Mouse (Mus musculus): ENCODE data around the gene Aspdh.

Aspdh gene

DNA sequence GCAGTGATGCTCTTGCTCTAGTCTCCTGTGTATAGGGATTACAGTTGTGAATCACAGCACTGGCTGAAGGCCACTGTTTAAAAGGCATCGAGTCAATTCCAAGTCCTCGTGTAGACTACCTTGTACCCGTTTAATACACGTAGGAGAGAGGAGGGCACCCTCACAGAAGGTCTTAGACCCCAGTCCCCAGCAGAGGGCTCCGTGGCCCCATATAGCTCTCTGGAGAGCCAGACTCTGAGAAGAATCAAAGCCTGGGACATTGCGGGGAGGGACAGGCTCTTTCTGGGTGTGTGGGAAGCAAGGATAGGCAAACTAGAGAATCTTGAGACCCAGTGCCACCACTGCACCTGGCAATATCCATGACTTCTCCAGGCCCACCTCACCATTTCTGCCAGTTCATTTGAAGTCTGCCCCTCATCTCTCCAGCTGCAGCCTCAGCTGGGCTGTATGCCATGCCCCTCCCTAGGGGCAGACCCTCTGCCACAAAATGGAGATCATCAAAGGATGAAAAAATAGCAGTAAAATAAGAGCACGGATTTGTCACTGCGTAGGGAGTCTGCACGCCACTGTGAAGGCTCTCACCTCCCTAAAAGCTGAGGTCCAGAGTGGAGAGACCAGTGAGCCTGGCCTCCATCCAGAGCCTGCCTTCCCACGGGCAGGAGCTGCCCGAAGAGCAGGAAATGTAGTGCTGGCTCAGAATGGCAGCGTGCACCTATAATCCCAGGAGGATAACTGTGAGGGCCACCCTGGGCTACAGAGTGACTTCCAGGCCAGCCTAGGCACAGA lies 18.9 kb upstream of the Aspdh start:
- DNase-seq (ENCODE audit: low spot score), result no peak

DNA sequence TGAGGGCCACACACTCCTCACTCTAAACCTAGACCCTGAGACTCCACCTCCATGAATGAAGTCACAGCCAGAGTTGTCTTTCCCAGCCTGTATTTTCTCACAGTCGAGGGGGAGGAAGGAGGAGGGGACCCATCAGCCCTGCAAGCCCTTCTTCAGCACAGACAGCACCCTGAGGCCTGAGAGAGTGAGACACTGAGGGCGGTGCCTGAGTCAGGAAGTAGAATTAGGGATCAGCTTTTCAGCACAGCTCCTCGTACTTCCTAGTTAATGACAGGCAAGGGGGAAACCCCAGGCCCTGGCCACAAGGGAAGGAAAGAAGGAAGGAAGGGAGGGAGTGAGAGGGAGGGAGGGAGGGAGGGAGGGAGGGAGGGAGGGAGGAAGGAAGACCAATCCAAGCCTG lies 11.9 kb upstream of the Aspdh start:
- no peak for DNase-seq (ENCODE audit: low spot score)

DNA sequence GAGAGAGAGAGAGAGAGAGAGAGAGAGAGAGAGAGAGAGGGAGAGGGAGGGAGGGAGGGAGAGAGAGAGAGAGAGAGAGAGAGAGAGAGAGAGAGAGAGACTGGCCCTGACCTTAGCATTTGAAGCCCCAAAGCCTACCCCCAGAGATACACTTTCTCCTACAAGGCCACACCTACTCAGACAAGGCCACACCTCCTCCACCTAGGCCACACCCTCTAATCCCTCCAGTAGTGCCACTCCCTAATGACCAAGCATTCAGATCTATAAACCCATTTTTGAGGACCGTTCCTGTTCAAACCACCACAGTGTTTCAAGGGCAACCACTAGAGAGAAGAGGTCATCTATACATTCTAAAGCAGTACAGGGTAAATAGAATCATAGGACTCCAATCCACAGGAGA lies 8.9 kb upstream of the Aspdh start:
- no peak for DNase-seq (ENCODE audit: low spot score)

DNA sequence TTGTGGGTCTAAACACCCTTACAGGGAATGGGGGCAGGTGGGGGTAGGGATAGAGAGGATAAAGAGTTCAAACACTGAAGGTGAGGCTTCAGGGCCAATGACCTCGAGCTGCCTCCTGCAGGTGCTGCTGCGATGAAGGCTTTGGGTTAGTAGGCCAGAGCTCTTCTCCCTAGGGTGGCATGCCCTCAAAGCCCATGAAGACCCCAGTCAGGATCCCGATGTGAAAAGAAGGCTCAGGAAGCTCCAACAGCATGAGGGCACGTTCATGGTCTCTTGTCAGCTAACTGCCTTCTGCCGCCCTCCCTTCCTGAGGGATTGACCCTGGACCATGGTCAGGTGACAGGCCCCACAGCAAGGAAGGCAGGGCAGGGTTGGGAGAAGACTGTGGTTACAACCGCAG lies 5.1 kb upstream of the Aspdh start:
- no peak for DNase-seq (ENCODE audit: low spot score)

DNA sequence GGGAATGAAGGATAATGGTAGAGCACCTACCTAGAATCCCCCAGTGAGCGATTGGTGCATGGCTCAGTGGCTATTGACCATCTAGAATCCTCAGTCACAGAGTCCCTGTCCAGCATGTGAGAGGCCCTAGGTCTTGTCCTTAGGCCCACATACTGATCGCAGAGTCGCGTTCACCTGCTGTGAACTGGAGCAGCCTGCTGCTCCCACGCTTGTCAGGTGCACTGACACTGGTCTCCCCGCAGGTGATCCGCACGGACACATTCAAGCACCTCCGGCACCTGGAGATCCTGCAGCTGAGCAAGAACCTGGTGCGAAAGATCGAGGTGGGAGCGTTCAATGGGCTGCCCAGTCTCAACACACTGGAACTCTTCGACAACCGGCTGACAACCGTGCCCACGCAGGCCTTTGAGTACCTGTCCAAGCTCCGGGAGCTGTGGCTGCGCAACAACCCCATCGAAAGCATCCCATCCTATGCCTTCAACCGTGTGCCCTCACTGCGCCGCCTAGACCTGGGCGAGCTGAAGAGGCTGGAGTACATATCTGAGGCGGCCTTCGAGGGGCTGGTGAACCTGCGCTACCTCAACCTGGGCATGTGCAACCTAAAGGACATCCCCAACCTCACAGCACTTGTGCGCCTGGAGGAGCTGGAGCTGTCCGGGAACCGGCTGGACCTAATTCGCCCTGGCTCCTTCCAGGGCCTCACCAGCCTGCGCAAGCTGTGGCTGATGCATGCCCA lies 4.3 kb upstream of the Aspdh start:
- DNase-seq (ENCODE audit: low spot score), result no peak

DNA sequence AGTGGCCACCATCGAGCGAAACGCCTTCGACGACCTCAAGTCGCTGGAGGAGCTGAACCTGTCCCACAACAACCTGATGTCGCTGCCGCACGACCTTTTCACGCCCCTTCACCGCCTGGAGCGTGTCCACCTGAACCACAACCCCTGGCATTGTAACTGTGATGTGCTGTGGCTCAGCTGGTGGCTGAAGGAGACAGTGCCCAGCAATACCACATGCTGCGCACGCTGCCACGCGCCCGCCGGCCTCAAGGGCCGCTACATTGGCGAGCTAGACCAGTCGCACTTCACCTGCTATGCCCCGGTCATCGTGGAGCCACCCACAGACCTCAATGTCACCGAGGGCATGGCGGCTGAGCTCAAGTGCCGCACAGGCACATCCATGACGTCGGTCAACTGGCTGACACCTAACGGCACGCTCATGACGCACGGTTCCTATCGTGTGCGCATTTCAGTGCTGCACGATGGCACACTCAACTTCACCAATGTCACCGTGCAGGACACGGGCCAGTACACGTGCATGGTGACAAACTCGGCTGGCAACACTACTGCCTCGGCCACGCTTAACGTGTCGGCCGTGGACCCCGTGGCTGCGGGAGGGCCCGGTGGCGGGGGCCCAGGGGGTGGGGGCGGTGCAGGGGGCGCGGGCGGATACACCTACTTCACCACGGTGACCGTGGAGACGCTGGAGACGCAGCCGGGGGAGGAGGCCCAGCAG lies 3.5 kb upstream of the Aspdh start:
- DNase-seq (ENCODE audit: low spot score), result no peak

DNA sequence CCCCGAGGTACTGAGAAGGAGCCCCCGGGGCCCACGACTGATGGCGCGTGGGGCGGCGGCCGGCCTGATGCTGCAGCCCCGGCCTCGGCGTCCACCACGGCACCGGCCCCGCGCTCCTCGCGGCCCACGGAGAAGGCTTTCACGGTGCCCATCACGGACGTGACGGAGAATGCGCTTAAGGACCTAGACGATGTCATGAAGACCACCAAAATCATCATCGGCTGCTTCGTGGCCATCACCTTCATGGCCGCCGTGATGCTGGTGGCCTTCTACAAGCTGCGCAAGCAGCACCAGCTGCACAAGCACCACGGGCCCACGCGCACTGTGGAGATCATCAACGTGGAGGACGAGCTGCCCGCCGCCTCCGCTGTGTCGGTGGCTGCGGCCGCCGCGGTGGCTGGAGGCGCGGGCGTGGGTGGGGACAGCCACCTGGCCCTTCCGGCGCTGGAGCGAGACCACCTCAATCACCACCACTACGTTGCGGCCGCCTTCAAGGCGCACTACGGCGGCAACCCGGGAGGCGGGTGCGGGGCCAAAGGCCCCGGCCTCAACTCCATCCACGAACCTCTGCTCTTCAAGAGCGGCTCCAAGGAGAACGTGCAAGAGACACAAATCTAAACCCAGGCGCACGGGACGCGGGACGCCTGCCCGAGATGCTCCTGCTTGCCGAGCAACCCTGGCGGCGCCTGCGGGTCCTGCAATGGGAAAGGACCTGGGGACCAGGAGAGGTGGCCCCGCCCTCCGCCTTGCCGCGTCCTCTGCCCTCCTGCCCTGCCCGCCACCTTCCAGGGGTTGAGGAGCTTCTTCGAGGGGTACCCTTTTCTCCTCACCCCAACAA lies 2.8 kb upstream of the Aspdh start:
- DNase-seq (ENCODE audit: low spot score), result no peak

DNA sequence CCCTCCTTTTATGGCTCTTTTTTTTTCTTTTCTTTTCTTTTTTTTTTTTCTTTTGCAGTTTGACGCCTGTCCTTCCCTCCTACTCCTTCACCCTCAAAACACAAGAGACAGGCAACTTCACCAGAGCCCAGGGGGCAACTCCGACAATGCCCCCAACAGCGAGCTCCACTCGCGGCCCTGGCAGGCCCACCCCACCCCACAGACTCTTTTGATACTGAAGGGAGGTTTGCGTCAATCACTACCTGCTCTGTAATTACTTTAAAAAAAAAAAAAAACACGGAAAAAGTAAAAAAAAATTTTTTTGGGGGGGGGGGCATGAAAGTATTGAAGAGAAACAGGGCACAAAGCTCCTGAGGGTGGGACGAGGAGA lies 2.1 kb upstream of the Aspdh start:
- no peak for DNase-seq (ENCODE audit: low spot score)

DNA sequence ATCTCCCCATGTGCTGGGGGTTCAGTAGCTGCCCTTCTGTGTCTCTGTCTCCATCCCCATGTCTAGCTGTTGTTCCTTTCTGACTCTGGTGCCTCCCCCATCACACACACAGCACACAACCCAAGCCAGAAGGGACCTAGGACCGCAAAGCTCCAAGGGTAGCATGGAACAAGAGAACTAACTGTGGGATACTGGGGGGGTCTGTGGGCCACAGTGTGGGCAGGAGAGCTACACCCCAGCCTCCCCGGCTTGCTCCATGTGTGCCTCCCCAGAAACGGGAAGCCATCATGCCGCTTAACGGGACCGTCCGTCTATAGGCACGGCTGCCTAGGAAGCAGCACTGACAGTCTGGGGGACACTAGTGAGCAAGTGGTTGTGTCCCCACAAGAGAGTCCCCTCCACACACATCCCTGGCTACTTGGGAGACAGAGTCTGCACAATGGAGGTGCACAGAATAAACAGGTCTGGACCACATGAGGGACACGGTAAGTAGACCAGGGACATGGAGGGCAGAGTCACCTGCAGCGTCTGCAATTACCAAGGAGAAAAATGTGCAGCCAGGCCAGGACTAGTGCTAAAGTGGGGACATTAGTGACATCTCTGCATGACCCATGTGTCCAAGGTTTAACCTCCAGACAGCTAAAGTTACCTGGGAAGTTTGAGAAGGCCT lies 1.5 kb upstream of the Aspdh start:
- DNase-seq (ENCODE audit: low spot score), result no peak

DNA sequence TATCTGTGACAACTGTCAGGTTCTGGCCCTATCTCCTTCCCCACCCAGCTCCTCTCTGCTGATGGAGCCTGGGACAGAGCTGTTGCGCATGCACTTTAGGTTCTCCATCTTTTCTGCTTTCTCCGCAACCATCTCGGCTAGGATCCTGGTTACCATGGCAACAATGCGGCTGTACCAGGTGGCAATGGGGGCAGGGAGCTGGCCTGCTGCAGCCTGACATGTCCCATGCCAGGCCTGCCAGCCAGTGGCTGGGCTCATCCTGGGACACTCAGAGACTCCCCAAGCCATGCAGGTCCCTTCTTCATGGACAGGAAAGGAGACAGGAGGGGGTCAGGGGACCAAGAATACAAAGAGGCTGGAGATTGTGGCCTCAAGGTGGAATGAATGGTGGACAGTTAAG lies 680 bp upstream of the Aspdh start:
- DNase-seq (ENCODE audit: low spot score), result no peak

DNA sequence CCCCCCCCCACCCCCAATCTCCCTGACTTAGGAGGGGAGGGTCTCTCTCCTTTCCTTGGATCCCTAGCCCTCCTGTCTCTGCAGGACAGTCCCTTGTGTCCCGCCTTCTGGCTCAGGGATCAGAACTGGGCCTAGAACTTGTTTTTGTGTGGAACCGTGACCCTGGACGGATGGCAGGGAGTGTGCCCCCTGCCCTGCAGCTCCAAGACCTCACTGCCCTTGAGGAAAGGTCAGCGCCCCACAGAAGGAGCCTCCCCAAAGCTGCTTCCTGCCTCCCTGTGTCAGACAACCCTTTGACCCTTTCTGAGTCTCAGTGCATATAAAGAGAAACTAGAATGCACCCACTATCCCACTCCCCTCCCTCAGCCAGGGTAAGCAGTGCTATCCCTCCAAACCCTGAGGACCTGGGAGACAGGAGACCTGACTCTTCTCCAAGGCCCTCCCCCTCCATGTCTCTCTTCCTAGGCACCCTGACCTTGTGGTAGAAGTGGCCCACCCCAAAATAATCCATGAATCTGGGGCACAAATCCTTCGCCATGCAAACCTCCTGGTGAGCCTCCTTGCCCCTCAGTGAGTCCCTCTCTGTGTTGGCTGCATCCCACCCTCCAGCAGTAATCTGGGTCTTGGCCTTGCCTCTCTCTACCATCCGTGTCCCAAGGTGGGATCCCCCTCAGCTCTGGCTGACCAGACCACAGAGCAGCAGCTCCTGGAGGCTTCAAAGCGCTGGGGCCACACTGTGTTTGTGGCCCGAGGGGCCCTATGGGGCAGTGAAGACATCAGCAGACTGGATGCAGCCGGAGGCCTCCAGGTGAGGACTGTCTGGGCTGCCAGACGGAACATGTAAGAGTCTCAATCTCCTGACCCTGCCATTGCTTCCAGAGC lies 1.1 kb downstream of the Aspdh start:
- DNase-seq (ENCODE audit: low spot score), result no peak

DNA sequence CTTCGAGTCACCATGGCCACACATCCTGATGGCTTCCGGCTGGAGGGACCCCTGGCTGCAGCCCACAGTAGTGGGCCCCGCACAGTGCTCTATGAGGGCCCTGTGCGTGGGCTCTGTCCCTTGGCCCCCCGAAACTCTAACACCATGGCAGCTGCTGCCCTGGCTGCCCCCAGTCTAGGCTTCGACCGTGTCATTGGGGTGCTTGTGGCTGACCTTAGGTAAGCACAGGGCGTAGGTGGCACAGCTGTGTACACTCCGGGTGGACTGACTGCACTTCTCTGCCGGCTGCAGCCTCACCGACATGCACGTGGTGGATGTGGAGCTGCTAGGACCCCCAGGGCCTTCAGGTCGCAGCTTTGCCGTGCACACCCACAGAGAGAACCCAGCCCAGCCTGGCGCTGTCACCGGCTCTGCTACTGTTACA lies 1.7 kb downstream of the Aspdh start:
- no peak for DNase-seq (ENCODE audit: low spot score)

DNA sequence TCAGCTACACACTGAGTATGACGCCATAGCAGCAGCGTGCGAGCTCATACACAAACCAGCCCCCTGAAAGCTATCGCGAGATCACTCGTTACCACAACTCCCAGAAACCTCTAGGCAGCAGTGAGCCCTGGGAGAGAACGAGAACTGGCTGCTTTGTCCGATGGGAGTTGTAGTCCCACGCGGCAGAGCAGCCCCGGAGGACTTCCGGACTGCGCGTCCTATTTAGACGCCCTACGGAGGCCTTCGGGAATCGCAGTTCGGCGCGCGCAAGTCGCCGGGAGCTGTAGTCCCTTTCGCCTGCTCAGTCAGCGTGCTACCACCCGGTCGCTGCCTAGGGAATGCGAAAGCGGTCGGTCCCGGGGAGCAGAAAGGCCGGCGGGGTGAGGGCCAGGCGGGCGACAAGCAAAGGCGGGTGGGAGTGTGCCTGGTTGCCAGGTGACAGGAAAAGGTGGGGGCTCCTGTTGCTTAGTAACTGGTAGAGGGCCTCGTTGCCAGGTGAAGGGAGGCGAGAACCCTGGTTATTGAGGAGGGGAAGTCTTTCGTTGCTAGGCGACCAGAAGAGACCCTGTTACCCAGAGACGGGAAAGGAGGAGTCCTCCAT lies 2.7 kb downstream of the Aspdh start, which contains the start of gene Josd2:
Gene Josd2, plus strand, starts transcription at position 170 of the 601 bp plus-strand sequence.
- DNase-seq (ENCODE audit: low spot score), result peak; percentile 97

DNA sequence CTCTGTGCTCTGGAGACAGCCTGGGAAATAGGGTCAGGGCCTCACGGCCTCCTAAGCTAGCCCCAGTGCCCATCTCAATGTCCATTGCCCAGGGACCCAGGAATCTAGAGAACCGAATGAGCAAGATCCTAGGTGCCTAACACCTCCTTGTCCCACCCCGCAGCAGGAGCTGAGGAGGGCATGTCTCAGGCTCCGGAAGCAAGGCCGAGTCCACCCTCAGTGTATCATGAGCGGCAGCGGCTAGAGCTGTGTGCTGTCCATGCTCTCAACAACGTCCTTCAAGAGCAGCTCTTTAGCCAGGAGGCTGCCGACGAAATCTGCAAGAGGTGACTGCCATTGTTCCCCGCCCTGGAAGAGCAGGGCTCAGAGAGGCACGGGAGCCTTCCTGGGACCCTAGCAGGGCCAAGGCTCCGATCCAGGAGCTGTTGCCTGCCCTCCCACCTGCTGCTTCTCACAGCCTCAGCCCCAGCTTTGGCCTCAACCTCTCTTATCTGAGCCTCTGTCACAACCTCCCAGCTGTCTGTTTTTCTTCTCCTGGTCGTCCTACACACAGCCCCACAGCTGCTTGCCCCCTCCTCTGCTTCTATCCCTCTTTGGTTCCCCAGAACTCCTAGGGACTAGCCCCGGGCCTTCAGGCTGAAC lies 3.6 kb downstream of the Aspdh start:
- DNase-seq (ENCODE audit: low spot score), result no peak

DNA sequence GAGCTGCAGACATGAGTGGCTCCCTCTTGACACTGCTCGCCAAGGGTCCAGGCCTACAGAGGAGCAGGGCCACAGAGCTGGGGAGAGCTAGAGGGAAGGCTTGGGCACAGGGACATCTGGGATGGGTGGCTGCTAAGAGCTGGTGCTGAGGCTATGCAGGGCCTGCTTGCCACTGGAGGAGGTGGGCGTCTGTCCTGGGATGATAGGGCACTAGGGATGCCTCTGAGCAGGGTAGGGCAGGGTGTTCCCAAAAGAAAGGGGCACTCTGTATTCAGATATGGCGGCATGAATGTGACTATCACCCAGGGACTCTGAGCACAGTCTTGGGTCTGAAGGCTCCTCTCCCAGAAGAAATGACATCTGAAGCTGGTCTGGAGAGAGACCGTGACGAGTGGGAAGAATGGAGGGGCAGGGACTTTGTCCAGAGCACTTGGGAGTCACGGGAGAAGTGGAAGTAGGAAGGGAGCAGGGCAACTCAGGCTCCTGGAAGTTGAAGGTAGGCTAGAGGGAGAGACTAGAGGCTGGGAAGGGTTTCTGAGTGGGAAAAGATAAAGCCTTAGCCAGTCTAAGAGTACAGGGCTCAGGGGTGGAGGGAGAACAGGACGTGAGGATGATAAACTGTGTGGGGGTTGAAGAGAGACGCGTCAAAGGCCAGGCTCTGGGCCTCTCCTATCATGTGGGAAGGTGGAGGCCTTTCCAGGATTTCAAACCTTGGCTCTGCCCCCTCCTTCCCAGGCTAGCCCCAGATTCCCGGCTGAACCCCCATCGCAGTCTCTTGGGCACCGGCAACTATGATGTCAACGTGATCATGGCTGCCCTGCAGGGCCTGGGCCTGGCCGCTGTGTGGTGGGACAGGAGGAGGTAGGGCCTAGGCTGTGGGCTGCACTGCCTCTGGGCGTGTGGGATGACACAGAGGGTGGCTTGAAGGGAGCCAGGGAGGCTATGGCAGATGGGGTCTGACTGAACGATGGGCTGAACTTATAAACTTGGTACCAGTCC lies 4.8 kb downstream of the Aspdh start:
- no peak for DNase-seq (ENCODE audit: low spot score)

DNA sequence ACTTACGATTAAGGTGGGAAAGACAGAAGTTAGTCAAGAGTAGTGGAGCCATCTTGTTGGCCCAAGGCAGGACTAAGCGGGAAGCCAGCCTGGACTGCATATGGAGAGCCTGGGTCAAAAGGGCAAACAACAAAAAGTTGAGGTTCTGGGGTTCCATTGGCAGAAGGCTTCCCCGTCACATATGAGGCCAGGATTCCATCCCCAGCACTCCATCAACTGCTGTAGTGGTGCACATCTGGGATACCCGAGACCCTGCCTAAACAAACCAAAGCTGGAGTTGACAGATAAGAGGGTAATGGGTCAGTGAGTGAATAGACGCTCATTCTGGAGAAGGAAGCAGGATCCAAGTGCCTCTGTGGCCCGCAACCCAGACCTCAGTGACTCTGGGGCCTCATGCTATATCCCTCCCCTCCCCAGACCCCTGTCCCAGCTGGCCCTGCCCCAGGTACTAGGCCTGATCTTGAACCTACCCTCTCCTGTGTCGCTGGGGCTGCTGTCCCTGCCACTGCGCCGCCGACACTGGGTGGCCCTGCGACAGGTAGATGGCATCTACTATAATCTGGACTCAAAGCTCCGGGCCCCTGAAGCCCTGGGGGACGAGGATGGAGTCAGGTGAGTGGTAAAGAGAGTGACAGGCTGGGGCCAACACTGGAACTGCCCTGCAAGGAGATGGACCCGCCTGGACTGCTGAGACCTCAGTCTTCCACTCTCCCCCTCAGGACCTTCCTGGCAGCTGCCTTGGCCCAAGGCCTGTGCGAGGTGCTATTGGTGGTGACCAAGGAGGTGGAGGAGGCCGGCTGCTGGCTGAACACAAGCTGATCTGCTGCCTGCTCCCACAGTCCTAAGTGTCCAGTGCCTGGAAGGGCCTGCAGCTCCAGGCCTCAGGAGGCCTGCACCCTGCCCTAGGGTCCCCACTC lies 5.8 kb downstream of the Aspdh start:
- no peak for DNase-seq (ENCODE audit: low spot score)

DNA sequence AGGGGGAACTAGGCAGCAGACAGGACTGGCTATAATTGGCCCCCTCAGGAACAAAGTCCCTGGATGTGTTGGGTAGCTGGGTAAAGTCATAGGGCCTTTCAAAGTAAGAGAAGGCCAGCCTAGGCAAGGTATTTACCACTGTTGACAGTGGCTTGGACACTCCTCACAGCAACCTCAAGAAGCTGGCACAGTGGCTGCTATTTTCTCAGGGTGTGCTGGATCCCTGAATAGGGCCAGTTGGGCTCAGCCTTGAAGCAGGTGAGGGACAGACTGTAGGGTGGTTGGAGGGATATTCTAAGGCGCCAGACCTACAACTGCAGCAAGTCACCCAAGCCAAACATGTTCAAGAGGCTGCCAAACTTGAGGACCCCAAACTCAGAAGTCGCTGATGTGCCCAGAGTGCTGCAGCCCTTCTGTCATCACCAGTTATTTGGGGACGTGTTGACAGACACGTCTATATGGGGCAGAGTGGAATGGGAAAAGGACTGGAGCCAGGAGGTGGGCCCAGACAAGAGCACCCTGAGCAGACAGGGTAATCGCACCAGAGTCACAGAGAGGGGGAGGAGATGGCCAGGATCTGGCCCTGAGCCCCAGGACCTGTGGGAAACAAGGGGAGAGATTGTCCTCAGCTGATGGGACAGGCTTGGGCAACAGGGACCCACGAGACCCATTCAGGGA lies 6.8 kb downstream of the Aspdh start:
- DNase-seq (ENCODE audit: low spot score), result peak; percentile 17
